Mouse (Mus musculus): ENCODE results near the gene Tpd52l1. TPM values are rescaled to one million over a fixed set of nuclear protein-coding genes. Genes with fewer than 3 reads are reported as not detected.

Gene Tpd52l1
- total RNA-seq, 1 experiment from 2014 or later = 0.32 TPM

Other genes starting within 250 kb of the Tpd52l1 start
- 58.1 and 58.2 TPM in 2 replicates for gene Hddc2, start 132.6 kb downstream of the Tpd52l1 start, total RNA-seq (2017)
- 1.3 and 2.2 TPM in 2 replicates for gene Rnf217, start 163.2 kb upstream of the Tpd52l1 start, total RNA-seq (2017)